Mouse (Mus musculus) macrophage (primary cell): ENCODE results near the gene Pxylp1. TPM values are rescaled to one million over a fixed set of nuclear protein-coding genes. Genes with fewer than 3 reads are reported as not detected.
A peak's percentile ranks its signal among the peaks of the same experiment; 100 is the strongest.

Experiments
- H3K27ac ChIP-seq: fragments of 350-480 bp; formaldehyde crosslinking; 2 replicates; pipeline ENCODE4 v1.9.0; 2021
- H3K36me3 ChIP-seq: fragments of 350-480 bp; formaldehyde crosslinking; 2 replicates; pipeline ENCODE4 v1.9.0; 2021; ENCODE audit errors: inconsistent target
- H3K4me3 ChIP-seq: fragments of 350-480 bp; formaldehyde crosslinking; 2 replicates; pipeline ENCODE4 v1.9.0; 2021; ENCODE audit errors: inconsistent target
- H3K79me2 ChIP-seq: fragments of 350-480 bp; formaldehyde crosslinking; 2 replicates; pipeline ENCODE4 v1.9.0; 2021; ENCODE audit errors: inconsistent target
- WGBS: methylation state at CpG from one replicate; pipeline ENCODE4 v1.1.7; 2026; ENCODE audit warnings: inconsistent platforms; ENCODE audit not compliant: missing documents; 5-methylcytosine and 5-hydroxymethylcytosine counted together
- polyA plus RNA-seq: library from polyadenylated mRNA; stranded (reverse); fragments of 250-400 nt; gene quantifications from 3 replicates; pipeline ENCODE4 v1.2.4, GENCODE M21; 2018; ENCODE audit warnings: inconsistent platforms

Gene Pxylp1
- polyA plus RNA-seq, 1 experiment from 2014 or later: 0.67 TPM

DNA sequence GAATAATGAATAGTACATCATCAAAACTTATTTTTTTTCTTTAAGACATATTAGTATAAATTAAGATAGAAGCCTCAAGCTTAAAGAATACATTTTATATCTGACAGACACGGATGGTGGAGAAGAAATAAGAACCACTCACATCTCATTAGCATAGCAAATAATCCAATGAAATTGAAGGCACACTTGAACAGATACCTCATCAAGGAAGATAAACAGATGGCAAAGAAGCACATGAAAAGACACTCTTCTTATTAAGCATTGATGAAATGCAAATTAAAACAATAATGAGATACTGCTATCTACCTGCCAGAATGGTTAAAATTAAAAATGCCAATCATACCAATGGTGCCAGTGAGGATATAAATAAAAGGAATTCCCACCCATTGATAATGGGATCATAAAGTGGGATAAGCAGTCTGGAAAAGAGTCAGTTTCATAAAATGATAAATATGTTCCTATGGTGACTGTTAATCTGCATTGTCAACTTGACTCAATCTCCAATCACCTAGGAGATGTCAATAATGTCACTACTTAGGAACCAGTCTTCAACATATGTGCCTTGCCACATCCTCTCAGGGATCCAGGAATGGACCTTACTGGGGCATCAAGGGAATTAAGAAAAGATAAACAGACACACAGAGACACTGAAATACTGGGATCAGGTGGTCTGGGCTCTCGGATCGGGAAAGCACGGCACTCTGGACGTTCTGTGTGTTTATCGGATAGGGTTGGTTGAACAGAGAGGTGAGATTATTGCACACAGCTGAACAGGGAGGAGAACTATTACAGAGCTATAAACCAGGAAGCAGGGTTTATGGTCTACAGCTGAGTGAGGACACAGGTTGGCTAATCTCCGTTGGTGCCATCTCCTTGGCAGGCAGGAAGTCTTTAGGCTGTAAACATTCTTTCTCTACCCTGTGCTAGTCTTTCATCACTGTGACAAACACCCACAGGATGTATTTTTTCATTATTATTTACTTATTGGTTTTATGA, 12.2 kb upstream of the Pxylp1 start:
- Histone ChIP-seq H3K27ac (no peak overlapping the region), H3K79me2 (no peaks in the 10 kb centered on the region), H3K36me3 (no peaks in the 10 kb centered on the region), H3K4me3 (no peak overlapping the region)
- WGBS: 84% methylated on average over 7 of the region's 7 CpGs

DNA sequence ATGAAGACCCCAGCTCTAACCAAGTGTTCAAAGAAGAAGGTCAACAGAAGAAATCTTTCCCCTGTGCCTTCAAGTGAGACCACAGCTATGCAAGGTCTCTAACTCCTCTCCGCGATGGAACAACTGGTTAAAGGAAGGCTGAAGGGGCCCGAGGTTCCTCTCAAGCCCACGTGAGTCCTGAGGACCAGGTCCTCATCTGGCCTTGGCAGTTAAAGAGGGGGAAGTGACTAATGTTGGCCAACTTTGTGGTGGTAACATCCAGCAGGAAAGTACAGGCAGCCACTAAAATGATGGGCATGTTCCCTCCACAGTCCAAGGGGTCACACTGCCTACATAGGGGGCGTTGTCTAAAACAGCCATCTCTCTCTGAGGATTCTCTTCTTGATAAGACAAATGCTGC, 7.2 kb upstream of the Pxylp1 start:
- no peak overlapping the region for H3K27ac ChIP-seq
- 1% methylated on average over 5 of the region's 5 CpGs for WGBS
- no peak overlapping the region for H3K4me3 ChIP-seq
- H3K79me2 ChIP-seq: no peaks in the 10 kb centered on the region
- no peaks in the 10 kb centered on the region for H3K36me3 ChIP-seq

DNA sequence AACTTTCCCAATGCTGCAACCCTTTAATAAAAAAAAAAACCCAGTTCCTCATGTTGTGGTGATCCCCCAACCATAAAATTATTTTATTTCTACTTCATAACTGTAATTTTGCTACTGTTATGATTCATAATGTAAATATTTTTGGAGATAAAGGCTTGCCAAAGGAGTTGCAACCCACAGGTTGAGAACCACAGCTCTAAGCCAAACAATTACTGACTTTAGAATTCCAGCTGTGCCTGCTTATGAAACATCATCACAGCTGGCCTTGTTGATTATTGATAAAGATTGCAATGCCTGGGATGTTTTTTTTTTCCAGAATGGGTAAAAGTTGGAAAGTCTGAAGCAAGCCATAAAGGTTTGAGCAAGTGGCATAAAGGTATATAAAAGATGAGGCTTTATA, 6.5 kb upstream of the Pxylp1 start:
- no peak overlapping the region for H3K4me3 ChIP-seq
- no peak overlapping the region for H3K27ac ChIP-seq
- no peaks in the 10 kb centered on the region for H3K36me3 ChIP-seq
- no peaks in the 10 kb centered on the region for H3K79me2 ChIP-seq

DNA sequence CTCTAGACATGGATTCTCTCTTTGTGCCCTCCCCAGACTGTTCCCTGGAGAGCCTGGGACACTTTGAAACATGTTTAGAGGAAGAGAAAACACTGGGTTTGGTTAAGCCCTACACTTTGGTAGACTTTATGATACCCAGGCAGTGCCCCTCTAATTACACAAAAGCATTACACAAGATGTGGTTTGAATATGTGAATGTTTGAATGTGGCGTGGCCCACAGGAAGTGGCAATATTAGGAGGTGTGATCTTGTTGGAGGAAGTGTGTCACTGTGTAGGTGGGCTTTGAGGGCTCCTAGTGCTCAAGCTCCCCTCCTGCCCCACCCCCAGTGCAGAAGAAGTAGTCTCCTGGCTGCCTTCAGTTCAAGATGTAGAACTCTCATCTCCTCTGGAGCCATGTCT, 4.2 kb upstream of the Pxylp1 start:
- H3K27ac ChIP-seq: no peak overlapping the region
- H3K36me3 ChIP-seq: no peaks in the 10 kb centered on the region
- WGBS: 25% methylated on average over 1 of the region's 1 CpGs
- H3K79me2 ChIP-seq: no peaks in the 10 kb centered on the region
- H3K4me3 ChIP-seq: no peak overlapping the region

DNA sequence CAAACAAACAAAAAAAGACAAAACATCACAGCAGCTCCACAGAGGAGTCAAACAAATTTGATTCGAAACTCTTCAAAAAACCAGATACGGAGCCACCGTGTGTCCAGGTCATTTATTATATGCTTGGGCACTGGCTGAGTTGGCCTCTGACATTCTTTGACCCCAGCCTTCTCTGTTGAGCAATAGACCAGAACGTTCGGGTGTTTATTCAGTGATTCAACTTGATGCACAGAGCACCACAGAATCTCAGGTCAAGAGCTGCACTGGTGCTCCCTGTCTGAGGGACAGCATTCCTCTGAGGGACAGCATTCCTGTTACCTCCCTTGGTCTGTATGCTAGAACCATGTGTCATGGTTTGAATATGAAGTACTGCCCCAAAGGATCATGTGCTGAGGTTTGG, 1.1 kb upstream of the Pxylp1 start:
- WGBS: 88% methylated on average over 5 of the region's 5 CpGs

DNA sequence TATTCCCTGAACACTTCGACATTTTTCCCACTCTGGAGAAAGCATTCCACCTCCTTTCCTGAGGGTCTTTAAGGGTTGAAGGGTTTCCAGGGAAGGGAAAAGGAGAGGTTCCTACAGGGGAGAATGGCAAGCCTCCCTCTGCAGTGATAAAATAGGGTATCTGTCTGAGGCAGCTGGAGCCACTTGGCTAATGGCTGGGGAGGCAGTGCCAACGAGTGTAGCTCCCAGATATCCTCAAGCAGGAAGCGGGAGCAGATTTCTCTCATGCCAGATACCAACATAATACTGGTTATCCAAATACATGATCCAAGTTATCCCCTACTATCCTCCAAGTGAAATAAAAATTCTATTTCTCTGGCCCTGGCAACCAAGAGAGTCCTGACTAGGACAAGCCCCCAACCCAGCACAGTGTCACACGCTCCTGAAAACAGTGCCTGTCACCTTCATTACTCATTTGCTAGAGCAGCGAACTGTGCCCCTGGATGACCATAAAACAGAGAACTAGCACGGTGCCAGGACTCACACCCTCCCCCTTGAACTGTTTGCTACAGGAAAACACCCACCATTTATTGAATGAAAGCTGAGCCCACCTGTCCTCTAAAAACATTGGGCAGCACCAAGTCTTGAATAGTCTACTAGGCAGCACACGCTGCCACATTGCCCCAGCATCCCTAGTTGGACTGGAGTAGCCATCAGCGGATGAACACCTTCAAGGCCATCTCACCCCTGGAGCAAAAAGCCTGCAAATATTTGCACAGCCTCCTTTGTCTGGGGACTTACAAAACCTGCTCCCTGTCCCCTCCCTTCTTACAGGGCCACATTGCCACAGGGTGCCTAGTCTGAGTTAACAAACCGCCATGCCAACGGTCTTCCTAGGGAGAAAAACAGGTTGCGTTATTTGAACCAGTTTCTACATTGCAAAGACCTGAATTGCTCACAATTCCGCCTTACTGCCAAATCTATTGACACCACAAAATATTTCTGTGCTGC, 833 bp downstream of the Pxylp1 start:
- Histone ChIP-seq H3K79me2 (no peaks in the 10 kb centered on the region), H3K4me3 (no peak overlapping the region)

More for the DNA sequence above, 1.1 kb upstream of the Pxylp1 start:
- Histone ChIP-seq H3K27ac (no peak overlapping the region), H3K79me2 (no peaks in the 10 kb centered on the region), H3K36me3 (no peaks in the 10 kb centered on the region), H3K4me3 (no peak overlapping the region)

DNA sequence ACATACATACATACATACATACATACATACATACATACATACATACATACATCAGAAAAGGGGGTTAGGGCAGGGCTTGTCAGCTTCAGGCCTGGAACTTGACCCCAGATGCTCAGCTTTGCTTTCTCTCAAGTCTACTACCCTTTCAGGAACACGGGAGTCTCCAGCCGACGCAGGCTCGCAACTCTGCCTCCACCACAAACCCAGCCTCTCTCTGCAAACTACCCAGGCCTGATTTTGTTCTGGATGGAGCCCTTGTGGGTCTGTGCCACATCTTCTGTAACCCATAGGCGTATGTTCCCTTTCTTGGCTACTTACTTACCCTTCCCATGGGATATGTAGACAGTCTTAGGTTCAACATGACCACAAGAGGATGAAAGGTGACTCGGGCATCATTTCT, 1.7 kb downstream of the Pxylp1 start:
- no peak overlapping the region for H3K4me3 ChIP-seq

More for the DNA sequence above, 833 bp downstream of the Pxylp1 start:
- 73% methylated on average over 12 of the region's 12 CpGs for WGBS
- Histone ChIP-seq H3K36me3 (no peaks in the 10 kb centered on the region), H3K27ac (no peak overlapping the region)

DNA sequence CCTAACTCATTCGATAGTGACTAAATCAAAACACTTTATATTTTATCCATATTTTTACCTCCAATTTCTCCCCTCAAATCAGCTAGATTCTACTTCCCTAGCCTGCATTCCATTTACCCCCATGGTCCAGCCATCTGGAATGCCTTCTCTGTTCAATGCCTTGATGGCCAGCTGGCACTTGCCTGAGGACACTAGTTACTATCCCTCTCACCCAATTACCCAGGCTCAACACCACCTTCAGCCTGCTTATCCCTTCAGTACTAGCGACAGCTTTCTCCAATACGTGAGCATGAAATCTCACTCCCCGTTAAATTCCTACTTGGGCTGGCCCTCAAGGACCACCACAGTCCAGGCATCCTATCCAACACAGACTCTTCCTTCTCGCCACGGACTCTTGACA, 2.2 kb downstream of the Pxylp1 start:
- Histone ChIP-seq H3K36me3 (no peaks in the 10 kb centered on the region), H3K27ac (no peak overlapping the region), H3K79me2 (no peaks in the 10 kb centered on the region), H3K4me3 (no peak overlapping the region)
- 97% methylated on average over 6 of the region's 6 CpGs for WGBS

More for the DNA sequence above, 1.7 kb downstream of the Pxylp1 start:
- Histone ChIP-seq H3K27ac (no peak overlapping the region), H3K36me3 (no peaks in the 10 kb centered on the region), H3K79me2 (no peaks in the 10 kb centered on the region)
- WGBS: 91% methylated on average over 6 of the region's 6 CpGs

DNA sequence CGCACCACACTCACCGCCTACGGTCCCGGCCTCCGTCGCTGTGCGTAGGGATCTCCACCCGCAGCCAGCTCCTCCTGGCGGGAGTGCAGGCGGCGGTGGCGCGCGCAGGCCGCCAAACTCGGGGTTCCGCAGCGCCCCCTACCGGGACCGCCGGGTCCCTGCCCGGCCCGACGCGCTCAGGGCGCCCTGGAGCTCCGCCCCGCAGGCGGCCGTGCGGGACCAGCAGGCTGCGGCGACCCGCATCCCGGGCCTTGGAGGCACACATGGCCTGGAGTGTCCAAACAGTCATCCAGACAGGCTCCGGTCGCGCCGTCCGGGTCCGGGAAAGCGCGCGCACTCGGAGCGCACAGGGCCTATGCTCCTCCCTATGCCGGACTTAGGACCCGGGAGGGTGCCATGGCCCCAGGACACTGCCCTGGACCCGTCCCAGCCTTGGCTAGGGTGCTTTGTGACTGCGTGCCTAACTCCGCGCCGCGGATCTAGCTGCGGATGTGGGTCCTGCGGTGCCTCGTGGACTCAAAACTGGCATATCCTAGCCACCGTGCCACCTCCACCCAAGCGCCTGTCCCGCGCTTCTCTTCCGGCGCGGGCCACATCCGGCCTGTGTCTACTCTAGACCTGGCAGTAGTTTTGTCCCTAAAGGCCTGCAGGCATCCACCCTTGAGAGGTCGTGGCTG, 3.0 kb downstream of the Pxylp1 start:
- H3K4me3 ChIP-seq: peak overlapping the region; percentile 34
- H3K79me2 ChIP-seq: no peaks in the 10 kb centered on the region
- no peak overlapping the region for H3K27ac ChIP-seq
- no peaks in the 10 kb centered on the region for H3K36me3 ChIP-seq
- WGBS: 2% methylated on average over 64 of the region's 66 CpGs

DNA sequence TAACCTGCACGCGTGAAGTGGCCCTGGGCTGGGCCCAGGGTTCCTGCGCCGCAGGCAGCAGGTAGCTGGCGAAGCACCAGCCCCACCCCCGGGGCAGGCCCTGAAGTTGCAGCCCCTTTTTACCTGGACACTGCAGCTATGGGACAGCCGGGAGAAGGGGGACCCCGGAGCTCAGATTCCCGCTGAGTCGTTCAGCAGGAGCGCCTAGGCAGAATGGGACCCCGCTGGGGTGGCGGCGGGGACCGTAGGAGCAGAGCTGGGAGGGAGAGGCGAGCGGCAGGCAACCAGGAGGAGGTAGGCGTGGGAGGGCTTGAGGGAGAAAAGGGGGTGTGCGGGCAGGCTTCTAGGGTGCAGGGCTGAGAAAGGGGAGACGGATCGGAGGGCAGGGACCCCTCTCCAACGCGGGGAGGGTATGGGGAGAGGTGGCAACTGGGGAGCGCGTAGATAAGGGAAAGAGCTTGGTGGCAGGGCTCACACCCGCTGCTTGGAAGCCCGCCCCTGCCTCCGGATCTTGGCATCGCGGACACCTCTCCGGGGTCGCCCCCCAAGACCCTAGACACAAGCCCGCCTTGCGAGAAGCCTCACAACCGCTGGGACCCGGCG, 3.6 kb downstream of the Pxylp1 start:
- Histone ChIP-seq H3K79me2 (no peaks in the 10 kb centered on the region), H3K4me3 (peak overlapping the region; percentile 34), H3K27ac (no peak overlapping the region), H3K36me3 (no peaks in the 10 kb centered on the region)
- WGBS: 4% methylated on average over 37 of the region's 37 CpGs

DNA sequence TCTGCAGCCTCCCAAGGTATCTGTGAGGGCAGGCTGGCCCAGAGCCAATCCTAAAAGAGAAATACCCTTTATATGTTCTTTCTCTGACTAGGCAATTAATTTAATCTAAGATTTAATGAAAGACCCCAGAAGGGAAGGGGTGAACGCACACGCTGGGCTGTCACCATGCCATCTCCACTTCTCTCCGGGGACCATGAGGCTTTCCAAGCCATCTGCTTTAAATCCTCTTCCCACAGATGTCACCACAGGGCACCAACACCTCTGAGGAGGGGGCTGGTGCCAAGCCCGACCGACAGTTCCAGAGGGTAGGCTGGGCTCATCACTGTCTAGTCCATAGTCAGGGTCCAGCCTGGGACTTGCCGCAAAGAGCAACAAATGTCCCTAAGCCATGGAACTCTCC, 4.5 kb downstream of the Pxylp1 start:
- H3K4me3 ChIP-seq: no peak overlapping the region
- H3K27ac ChIP-seq: no peak overlapping the region
- H3K36me3 ChIP-seq: no peaks in the 10 kb centered on the region
- no peaks in the 10 kb centered on the region for H3K79me2 ChIP-seq
- 74% methylated on average over 6 of the region's 6 CpGs for WGBS

DNA sequence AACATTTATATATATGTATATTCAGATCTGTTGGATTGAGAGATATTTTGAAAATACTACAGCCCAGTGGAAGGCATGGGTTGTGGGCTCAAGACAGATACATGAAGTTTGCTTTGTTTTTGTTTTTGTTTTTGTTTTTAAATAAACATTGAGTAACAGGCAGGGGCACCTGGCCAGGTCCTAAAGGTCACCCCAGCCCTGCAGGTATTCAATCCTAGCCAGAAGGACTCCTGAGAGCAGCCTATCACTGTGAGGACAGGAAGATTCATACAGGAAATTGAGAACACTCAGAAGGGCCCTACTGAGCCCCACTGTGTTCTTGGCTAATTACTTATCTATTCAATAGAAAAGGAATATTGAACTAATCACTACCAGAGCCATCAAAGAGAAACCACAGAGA, 5.0 kb downstream of the Pxylp1 start:
- Histone ChIP-seq H3K27ac (no peak overlapping the region), H3K4me3 (no peak overlapping the region), H3K79me2 (no peaks in the 10 kb centered on the region), H3K36me3 (no peaks in the 10 kb centered on the region)

DNA sequence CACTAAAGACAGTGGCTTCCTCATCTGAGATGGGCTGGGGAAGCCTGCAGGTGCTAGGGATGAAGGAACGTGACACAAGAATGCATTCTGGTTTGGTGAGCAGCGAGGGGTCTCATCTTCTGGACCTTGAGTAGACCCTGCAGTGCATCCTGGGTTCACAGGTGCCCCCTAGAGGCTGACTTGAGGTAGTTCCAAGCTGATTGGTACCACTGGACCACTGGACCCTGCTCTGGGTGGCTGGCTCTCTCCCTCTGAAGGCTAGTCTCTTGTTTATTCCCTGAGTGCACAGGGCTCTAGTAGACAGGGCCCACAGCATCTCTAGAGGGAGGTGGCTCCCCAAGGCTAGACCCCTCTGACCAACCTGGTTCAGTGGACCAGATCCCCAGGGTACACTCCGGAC, 6.7 kb downstream of the Pxylp1 start:
- Histone ChIP-seq H3K79me2 (no peaks in the 10 kb centered on the region), H3K4me3 (no peak overlapping the region), H3K36me3 (no peaks in the 10 kb centered on the region), H3K27ac (no peak overlapping the region)
- 83% methylated on average over 3 of the region's 3 CpGs for WGBS
